Mouse (Mus musculus): ENCODE results near the gene Rap1gap2. TPM values are rescaled to one million over a fixed set of nuclear protein-coding genes. Genes with fewer than 3 reads are reported as not detected.

The Rap1gap2 gene
- total RNA-seq, 1 experiment from 2014 or later, result 11.5 TPM

DNA sequence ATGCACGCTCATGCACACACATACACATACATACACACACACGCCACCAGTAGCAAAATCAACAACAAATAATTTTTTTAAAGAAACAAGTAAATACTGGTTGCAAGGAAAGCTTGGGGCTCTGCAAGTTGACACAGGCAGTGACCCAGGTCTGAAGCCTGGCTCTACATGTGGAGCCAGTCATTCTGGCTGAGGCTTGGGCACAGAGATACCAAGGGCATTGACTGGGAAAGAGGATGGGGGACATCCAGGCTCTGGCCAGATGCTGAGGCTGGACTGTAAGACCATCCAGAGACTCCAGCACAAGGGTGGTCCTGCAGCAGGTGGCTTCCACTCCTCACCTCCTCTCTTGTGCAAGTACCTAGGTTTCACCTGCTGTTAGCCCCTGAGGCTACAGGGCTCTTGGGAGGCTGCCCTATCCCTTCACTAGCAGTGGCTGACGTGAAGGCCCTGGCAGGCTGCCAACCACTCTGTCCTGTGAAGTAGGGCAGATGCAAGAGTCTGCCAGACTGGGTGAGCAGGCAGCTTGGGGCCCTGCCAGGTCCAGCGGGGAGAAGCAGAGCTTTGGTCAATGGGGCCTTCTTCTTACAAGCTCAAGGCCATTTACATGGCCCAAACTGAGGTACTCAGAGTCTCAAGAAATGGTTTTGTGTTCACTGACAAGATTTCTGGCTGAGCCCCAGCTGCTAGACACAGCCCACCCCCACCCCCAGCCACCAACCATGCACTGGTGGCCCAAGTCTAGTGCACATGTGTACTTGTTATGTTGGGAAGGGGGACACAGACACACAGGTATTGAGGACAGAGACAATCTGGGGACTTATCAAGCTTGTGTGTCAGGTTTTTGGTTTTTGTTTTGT is 201.9 kb downstream of the Rap1gap2 start:
- DNase-seq, result peak; percentile 100

- DNase-seq, result no peak
Observed at GRCm38 (mm10) chr11:74405201-74405600, 205.5 kb downstream of the Rap1gap2 start.

GRCm38 (mm10) chr11:74404216-74404615 is 206.5 kb downstream of the Rap1gap2 start:
- no peak for DNase-seq

GRCm38 (mm10) chr11:74402126-74402525 is 208.6 kb downstream of the Rap1gap2 start:
- DNase-seq, result no peak

DNA sequence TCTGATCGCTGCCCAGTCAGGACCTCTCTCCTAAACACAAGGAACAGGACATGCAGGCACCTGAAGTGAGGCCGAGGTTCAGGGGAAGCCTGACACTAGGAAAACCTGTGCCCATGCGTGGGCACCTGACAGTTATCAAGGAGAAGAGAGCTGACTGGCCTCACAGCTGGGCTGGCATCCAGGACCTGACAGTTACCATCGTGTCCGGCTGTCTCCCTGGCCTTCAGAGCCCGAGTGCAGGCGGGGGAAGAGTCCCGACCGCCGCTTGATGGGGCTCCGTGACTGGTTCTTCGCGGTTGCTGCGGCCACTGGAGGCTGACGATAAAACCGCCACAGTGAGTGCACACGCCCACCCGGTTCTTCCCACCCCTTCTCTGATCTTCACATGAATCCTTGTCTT is 215.1 kb downstream of the Rap1gap2 start:
- DNase-seq, result peak; percentile 56

- peak; percentile 62 for DNase-seq
Observed at GRCm38 (mm10) chr11:74393489-74393888, 217.2 kb downstream of the Rap1gap2 start.

- no peak for DNase-seq
Observed at GRCm38 (mm10) chr11:74392903-74393302, 217.8 kb downstream of the Rap1gap2 start.

DNA sequence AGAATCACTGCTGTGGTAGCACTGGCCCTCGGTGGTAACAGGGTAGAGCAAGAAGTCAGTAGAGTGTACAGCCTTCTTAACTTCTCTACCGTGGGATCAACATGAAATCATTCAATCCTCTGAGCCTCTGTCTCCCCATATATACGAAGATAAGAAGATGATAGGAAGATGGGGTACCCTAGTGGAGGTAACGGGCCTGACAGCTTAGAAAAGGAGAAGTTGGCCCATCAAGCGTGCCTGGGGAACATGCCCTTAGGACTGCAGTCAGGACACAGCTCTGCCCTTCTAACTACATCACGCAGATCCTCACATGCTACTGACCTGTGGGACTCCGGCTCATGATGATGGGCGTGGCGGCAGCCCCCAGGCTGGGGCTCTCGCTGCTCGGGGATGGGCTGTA is 218.8 kb downstream of the Rap1gap2 start:
- no peak for DNase-seq

DNA sequence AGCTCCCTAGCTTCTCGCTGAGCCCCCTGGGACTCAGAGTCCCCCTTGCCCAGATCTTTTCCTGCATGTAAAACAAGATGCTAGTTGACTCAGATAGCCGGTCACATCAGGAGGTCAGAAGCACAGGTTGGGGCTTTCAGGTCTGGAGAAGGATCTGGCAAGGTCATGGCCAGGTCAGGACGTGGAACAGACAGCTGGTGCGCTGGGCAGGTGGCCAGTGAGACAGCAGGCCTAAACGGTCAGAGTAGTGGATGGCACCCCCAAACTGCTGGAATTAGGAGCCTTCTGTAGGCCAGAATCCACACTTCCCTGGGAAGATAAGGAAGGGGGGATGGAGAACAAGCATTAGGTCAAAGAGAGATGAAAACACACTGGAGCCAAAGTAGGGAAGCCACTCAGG is 223.5 kb downstream of the Rap1gap2 start:
- DNase-seq, result no peak

DNA sequence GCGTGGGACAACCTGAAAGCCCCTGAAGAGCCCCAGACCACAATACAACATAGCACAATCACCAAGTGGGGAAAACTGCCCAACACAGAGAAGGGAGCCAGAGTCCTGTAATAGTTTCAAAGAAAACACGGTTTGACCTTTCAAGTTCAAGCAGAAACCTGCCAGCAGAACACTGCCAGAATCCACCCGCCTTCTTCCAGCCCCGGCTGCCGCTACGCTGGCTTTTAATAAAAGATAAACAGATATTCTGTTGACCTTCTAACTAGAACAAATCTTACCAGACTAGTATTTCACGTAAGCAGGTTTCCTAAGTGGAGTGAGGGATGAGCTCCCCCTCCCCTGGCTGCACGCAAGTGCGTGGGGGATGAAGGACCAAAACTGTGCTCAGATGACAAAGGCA is 225.0 kb downstream of the Rap1gap2 start:
- peak; percentile 27 for DNase-seq

DNA sequence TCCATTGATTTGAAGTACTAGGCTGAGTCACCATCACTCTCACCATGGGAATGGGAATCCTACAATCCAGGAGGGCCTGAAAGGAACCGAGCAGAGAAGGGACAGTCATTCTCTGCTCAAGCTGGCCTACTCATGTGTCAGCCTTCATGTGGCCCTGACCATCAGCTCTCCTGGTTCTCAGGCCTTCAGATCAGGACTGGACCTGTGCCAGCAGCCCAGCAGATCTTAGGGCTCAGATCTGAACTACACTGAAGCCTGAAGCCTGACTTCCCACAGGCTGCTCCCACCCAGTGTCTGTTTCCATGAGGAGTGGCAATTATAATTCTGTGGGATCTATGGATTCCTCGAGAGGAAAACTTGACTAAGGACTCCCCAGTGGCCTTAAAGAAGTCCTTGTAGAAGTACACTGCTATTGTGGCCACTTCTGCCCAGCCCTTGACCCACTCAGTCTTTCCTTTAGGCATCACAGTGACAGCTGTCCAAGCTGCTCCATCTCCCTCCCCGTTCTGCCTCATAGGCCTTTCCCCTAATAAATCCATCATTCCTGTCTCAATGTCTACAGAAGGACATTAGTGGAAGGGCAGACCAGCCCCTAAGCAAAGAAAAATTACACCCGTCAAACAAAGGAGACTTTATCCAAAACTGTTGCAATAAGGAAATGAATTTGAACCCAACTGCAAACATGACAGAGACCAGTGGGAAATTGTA is 231.4 kb downstream of the Rap1gap2 start:
- peak; percentile 19 for DNase-seq

DNA sequence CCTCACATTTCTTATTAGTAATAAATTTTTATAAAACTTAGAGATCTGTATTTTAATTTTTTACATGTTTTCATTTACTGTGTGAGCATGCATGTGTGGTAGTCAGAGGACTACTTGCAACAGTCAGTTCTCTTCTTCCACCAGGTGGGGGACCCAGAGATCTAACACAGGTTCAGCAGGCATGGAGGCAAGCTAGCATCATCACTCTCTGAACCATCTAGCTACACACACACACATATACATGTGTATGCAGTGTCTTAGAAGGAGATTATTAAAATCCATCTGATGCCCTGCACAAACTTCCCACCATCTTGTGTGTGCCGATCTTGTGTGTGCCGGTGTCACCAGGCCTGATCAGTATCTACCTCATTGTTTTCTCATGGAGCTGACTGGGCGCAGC is 233.9 kb downstream of the Rap1gap2 start:
- peak; percentile 27 for DNase-seq

DNA sequence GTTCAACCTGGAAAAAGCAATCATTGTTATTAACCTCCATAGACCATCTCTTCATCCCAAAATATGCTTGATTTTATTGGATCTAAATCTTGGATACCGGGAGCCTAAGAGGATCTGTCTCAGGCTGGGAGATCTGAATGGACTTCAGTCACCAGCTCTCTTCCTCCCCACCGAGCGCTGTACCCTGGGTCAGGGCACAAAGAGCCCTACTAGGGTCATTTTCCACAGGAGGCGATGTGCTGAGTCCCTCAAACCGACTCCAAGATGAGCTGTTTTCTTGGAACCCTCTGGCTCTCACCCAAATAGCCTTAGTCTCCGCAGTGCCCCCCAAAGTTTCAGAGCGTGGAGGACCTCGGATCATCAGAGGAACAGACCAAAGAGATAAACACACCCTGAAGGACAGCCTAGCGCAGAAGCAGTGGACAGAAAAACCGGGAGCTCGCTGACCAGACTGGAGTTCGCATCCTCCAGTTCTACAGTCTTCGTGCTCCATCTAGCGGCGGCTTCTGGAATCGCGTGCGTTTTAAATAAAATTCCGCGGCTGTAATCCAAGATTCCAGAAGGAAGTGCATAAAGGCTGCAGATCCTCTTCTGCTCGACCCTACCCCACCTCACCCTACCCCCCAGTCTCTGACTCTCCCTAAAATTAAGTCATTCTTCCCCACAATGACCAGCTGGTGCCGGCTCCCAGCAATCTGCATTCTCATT is 239.2 kb downstream of the Rap1gap2 start:
- DNase-seq, result peak; percentile 73

DNA sequence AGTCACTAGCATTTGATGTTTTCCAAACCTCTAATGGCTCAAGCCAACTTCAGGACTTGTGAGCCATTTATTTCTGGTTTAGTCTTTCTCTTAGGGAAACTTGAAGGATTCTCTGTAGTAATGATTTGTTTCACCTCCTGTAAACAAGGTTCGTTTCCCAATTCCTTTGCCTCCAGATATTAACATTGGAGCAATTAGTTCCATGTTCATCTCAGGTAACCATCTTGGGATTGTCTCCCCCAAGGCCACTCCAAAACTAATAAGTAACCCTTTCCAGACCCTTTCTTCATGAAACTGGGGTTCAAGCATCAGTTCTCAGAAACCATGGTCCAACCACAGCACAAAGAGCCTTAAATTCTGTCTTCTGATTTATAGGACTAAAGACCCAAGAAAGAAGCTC is 248.9 kb downstream of the Rap1gap2 start, which contains the start of gene Olfr412:
Gene Olfr412 (plus strand): TSS at position 301 of the 400 bp plus-strand sequence.
- DNase-seq, result no peak

DNA sequence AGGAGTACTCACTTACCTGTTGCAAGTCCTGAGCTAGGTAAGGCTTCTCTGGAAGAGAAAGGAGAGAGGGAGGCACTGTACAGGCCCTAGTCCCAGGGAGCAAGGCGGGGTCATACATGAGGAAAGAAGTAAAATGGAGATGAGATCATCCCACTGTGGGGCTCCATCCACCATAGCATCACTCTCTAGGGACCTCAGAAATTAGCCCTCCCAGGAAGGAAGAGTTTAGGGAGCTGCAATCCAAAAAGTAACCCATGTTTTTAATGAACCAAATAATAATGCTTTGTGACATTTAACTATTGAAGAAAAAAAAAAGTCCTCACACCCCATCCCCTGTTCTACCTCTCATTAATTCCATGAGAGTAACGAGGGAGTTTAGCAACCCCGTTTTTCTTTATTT is 258.2 kb downstream of the Rap1gap2 start, which contains the start of gene Olfr411:
Gene Olfr411 (minus strand): TSS at position 101 of the 400 bp plus-strand sequence.
- DNase-seq, result no peak

GRCm38 (mm10) chr11:74337931-74338330 is 272.8 kb downstream of the Rap1gap2 start, which contains the start of gene Olfr410:
Olfr410 (minus strand) TSS chr11:74338031.
- no peak for DNase-seq

Other genes with a start within 250 kb of the Rap1gap2 start
- not detected in 2 replicates for gene Olfr412, start 248.8 kb downstream of the Rap1gap2 start, total RNA-seq (2021)
- gene Ccdc92b, start 8.7 kb upstream of the Rap1gap2 start, total RNA-seq (2021), result 3.3 and 4.1 TPM in 2 replicates
- 191 and 212 TPM in 2 replicates for gene Cluh, start 38.6 kb upstream of the Rap1gap2 start, total RNA-seq (2021)
- 141 and 192 TPM in 2 replicates for gene Pafah1b1, start 113.8 kb upstream of the Rap1gap2 start, total RNA-seq (2021)
- gene Mettl16, start 159.9 kb upstream of the Rap1gap2 start, total RNA-seq (2021), result 34.2 and 35.9 TPM in 2 replicates
- 35.5 and 37.7 TPM in 2 replicates for gene Mnt, start 220.0 kb upstream of the Rap1gap2 start, total RNA-seq (2021)

Measured in adrenal gland, postnatal 25 days (tissue).